In genomic region chr5:53519998-53520577, GRCm38 (mm10) we compare ENCODE assay signal across 17 mouse cellular contexts.
"Had no signal": no experiment of that assay in that cellular context is flagged by ENCODE, and none has a peak within 500 bp of the region (broad histone marks: within the 10 kb centered on the region; RNA-seq: fewer than 3 reads in every experiment).

No protein-coding gene starts in this region.

- H3K27me3 ChIP-seq: lung, embryonic 15.5 days; megakaryocyte, embryonic 14.5 days; midbrain, embryonic 13.5 days; neural tube, embryonic 12.5 days; stomach, embryonic 15.5 days had no signal

- H3K9me3 ChIP-seq: lung, embryonic 15.5 days; midbrain, embryonic 13.5 days; neural tube, embryonic 12.5 days; stomach, embryonic 15.5 days had no signal

- H3K9ac ChIP-seq: liver, postnatal 0 days; lung, embryonic 15.5 days; midbrain, embryonic 13.5 days; neural tube, embryonic 12.5 days; stomach, embryonic 15.5 days had no signal

- H3K36me3 ChIP-seq: lung, embryonic 15.5 days; midbrain, embryonic 13.5 days; neural tube, embryonic 12.5 days; stomach, embryonic 15.5 days had no signal

- H3K4me3 ChIP-seq: lung, embryonic 15.5 days; megakaryocyte, embryonic 14.5 days; midbrain, embryonic 13.5 days; neural tube, embryonic 12.5 days; stomach, embryonic 15.5 days had no signal

- DNase-seq: liver, postnatal 0 days; lung, adult 2 months; lung, postnatal 14 days; lung, postnatal 36 days; right cerebral cortex, postnatal 14 days; thymus, adult 2 months; thymus, postnatal 25 days; thymus, postnatal 4 days had no signal

- ATAC-seq: liver, postnatal 0 days; lung, postnatal 0 days; midbrain, embryonic 13.5 days; midbrain, embryonic 16.5 days had no signal

- H3K4me2 ChIP-seq: lung, embryonic 15.5 days; midbrain, embryonic 13.5 days; neural tube, embryonic 12.5 days; stomach, embryonic 15.5 days had no signal

- H3K27ac ChIP-seq: lung, embryonic 15.5 days; macrophage; midbrain, embryonic 13.5 days; neural tube, embryonic 12.5 days; stomach, embryonic 15.5 days; stomach, postnatal 0 days had no signal

- H3K4me1 ChIP-seq: stomach, embryonic 15.5 days had no signal
